Mouse (Mus musculus): ENCODE measurements at regions not wholly inside any gene's neighbourhood (a gene's known extent, or its start where the extent isn't known, plus 50 kb on each side); places are given as distances from the start of the nearest gene placed in this dataset.

DNA sequence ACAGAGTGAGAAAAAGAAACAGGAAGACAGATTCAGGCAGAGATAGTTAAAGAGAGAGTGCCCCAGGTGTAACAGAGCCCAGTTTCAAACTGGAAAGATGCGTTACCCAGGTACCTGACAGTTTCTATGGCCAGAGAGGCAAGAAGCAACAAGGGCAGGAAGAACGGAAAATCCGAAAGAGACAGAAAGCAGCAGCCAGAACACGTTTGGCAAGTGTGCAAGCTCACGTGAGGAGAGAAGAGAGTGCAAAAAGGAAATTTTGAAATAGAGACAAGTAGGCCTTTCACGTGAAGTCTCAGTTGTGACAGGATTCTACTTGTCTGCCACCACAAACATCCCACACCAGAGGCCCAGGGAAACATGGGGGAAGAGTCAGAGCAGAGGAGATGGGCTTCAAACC, 259.8 kb downstream of the Gm11361 start:
- no peak for ATAC-seq (ENCODE audit: low FRiP score, low TSS enrichment)
- no peak overlapping the region for H3K4me3 ChIP-seq (ENCODE audit: low read depth, low read length)
- H3K36me3 ChIP-seq (ENCODE audit: control insufficient read depth, insufficient read depth, low read length), result no peaks in the 10 kb centered on the region
- no peak for DNase-seq (ENCODE audit: low spot score)
- no peaks in the 10 kb centered on the region for H3K4me1 ChIP-seq (replicated peaks; ENCODE audit: control insufficient read depth, insufficient read depth)
- H3K27ac ChIP-seq (replicated peaks), result no peak overlapping the region
- H3K27me3 ChIP-seq (ENCODE audit: control insufficient read depth, insufficient read depth, low read length), result no peaks in the 10 kb centered on the region
- no peaks in the 10 kb centered on the region for H3K9me3 ChIP-seq (ENCODE audit: control insufficient read depth, low read length)
- no peak overlapping the region for H3K4me2 ChIP-seq (replicated peaks; ENCODE audit: low read depth)
- WGBS, result 52% methylated on average over 6 of the region's 6 CpGs
- TF ChIP-seq EP300 (optimal IDR thresholded peaks at IDR 0.05) (no peak), CTCF (IDR thresholded peaks at IDR 0.05; ENCODE audit: low read depth) (no peak)
- H3K9ac ChIP-seq (ENCODE audit: low read length), result no peak overlapping the region

GRCm38 (mm10) chr13:28516636-28517035, 259.3 kb downstream of the Gm11361 start:
- ATAC-seq (ENCODE audit: low FRiP score, low TSS enrichment) (no peak), DNase-seq (ENCODE audit: low spot score) (no peak)
- no peaks in the 10 kb centered on the region for H3K36me3 ChIP-seq (ENCODE audit: control insufficient read depth, insufficient read depth, low read length)
- H3K4me2 ChIP-seq (replicated peaks; ENCODE audit: low read depth), result no peak overlapping the region
- no peaks in the 10 kb centered on the region for H3K27me3 ChIP-seq (ENCODE audit: control insufficient read depth, insufficient read depth, low read length)
- no peak overlapping the region for H3K9ac ChIP-seq (ENCODE audit: low read length)
- no peaks in the 10 kb centered on the region for H3K4me1 ChIP-seq (replicated peaks; ENCODE audit: control insufficient read depth, insufficient read depth)
- H3K9me3 ChIP-seq (ENCODE audit: control insufficient read depth, low read length), result no peaks in the 10 kb centered on the region
- H3K27ac ChIP-seq (replicated peaks), result no peak overlapping the region
- no peak for TF ChIP-seq EP300 (optimal IDR thresholded peaks at IDR 0.05)
- TF ChIP-seq CTCF (IDR thresholded peaks at IDR 0.05; ENCODE audit: low read depth), result no peak
- WGBS, result 50% methylated on average over 2 of the region's 2 CpGs
- no peak overlapping the region for H3K4me3 ChIP-seq (ENCODE audit: low read depth, low read length)

GRCm38 (mm10) chr13:28514245-28514644, 256.9 kb downstream of the Gm11361 start:
- Histone ChIP-seq H3K4me1 (replicated peaks; ENCODE audit: control insufficient read depth, insufficient read depth) (no peaks in the 10 kb centered on the region), H3K9me3 (ENCODE audit: control insufficient read depth, low read length) (no peaks in the 10 kb centered on the region), H3K36me3 (ENCODE audit: control insufficient read depth, insufficient read depth, low read length) (no peaks in the 10 kb centered on the region), H3K27me3 (ENCODE audit: control insufficient read depth, insufficient read depth, low read length) (no peaks in the 10 kb centered on the region), H3K4me2 (replicated peaks; ENCODE audit: low read depth) (no peak overlapping the region), H3K27ac (replicated peaks) (no peak overlapping the region), H3K4me3 (ENCODE audit: low read depth, low read length) (no peak overlapping the region), H3K9ac (ENCODE audit: low read length) (no peak overlapping the region)
- TF ChIP-seq CTCF (IDR thresholded peaks at IDR 0.05; ENCODE audit: low read depth) (peak; percentile 46), EP300 (optimal IDR thresholded peaks at IDR 0.05) (no peak)
- DNase-seq (ENCODE audit: low spot score) (no peak), ATAC-seq (ENCODE audit: low FRiP score, low TSS enrichment) (no peak)

DNA sequence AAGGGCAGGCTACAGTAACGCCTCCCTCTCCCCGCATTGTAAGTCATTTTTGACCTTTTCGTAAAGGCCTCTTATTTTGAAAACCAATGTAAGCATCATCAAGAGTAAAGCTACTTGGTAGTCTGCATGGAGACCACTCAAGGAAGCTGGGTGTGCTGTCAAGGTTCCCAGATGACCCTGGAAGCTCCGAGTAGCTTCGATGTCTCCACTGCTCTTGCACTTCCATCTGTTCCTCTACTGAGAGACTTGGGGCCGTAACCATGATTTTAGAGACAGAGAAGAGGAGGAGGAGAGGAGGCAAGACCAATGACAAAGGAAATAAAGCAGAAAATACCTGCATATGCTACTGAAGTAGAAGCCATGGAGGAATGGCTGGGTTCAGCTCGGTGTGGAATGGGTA, 256.0 kb downstream of the Gm11361 start:
- H3K27me3 ChIP-seq (ENCODE audit: control insufficient read depth, insufficient read depth, low read length), result no peaks in the 10 kb centered on the region
- H3K9ac ChIP-seq (ENCODE audit: low read length), result no peak overlapping the region
- no peak overlapping the region for H3K4me2 ChIP-seq (replicated peaks; ENCODE audit: low read depth)
- no peaks in the 10 kb centered on the region for H3K4me1 ChIP-seq (replicated peaks; ENCODE audit: control insufficient read depth, insufficient read depth)
- no peaks in the 10 kb centered on the region for H3K36me3 ChIP-seq (ENCODE audit: control insufficient read depth, insufficient read depth, low read length)
- TF ChIP-seq CTCF (IDR thresholded peaks at IDR 0.05; ENCODE audit: low read depth) (no peak), EP300 (optimal IDR thresholded peaks at IDR 0.05) (no peak)
- H3K9me3 ChIP-seq (ENCODE audit: control insufficient read depth, low read length), result no peaks in the 10 kb centered on the region
- ATAC-seq (ENCODE audit: low FRiP score, low TSS enrichment), result no peak
- 91% methylated on average over 7 of the region's 7 CpGs for WGBS
- DNase-seq (ENCODE audit: low spot score), result no peak
- H3K4me3 ChIP-seq (ENCODE audit: low read depth, low read length), result no peak overlapping the region
- H3K27ac ChIP-seq (replicated peaks), result no peak overlapping the region

DNA sequence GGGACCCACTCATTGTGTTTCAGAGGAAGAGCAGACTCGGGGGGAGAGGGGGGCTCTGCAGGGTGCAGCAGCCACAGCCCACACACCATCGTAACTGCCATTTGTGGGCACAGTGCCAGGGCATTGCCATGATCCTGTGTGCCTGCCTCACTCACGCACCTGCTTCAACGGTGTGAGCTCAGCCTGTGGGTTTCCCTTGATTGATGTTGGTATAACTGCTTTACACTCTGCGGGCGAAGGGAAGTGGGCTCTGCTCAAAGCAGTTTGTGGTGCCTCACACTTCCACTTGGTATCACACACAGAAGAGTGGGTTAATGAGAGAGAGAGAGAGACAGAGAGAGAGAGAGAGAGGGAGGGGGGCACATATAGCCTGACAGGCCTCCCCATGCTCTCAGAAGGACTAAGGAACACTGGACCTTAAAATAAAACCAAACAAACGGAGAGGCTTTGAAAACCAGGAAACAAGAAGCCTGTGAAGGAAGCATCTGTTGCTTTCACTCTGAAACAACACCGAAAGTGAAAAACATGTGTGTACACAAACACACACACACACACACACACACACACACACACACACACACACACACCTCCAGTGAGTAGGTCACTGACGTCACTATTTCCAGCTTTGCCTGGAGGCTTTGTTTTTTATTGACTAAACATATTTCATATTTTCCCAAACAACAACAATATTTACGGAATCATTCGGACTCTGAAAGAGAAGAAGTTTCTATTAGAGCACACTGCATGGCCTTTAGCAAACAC, 255.4 kb downstream of the Gm11361 start:
- 67% methylated on average over 11 of the region's 11 CpGs for WGBS
- H3K4me2 ChIP-seq (replicated peaks; ENCODE audit: low read depth), result no peak overlapping the region
- no peak for TF ChIP-seq EP300 (optimal IDR thresholded peaks at IDR 0.05)
- TF ChIP-seq CTCF (IDR thresholded peaks at IDR 0.05; ENCODE audit: low read depth), result no peak
- H3K9me3 ChIP-seq (ENCODE audit: control insufficient read depth, low read length), result no peaks in the 10 kb centered on the region
- H3K4me3 ChIP-seq (ENCODE audit: low read depth, low read length), result no peak overlapping the region
- H3K9ac ChIP-seq (ENCODE audit: low read length), result no peak overlapping the region
- DNase-seq (ENCODE audit: low spot score) (no peak), ATAC-seq (ENCODE audit: low FRiP score, low TSS enrichment) (peak; percentile 29; the same call in 1 of the 2 replicates)
- no peak overlapping the region for H3K27ac ChIP-seq (replicated peaks)
- H3K36me3 ChIP-seq (ENCODE audit: control insufficient read depth, insufficient read depth, low read length), result no peaks in the 10 kb centered on the region
- H3K4me1 ChIP-seq (replicated peaks; ENCODE audit: control insufficient read depth, insufficient read depth), result no peaks in the 10 kb centered on the region
- H3K27me3 ChIP-seq (ENCODE audit: control insufficient read depth, insufficient read depth, low read length), result no peaks in the 10 kb centered on the region

DNA sequence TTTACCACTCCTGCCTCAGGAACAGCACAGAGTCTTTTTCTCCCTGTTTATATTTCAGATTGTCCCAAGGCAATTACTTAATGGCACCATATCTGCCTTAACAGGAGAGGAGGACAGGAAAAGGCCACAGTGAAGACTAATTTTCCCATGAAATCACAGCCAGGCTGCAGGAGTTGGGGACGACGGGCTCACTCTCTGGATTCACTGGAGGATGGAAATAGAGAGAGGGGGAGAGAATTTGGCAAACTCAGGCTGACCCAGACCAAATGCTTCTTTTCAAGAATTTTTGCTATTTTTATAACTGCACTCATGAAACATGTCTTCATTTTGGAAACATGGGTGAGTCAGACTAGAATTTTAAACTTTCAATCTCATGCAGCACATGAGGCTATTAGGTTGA, 250.9 kb downstream of the Gm11361 start:
- no peak overlapping the region for H3K9ac ChIP-seq (ENCODE audit: low read length)
- WGBS, result 33% methylated on average over 2 of the region's 2 CpGs

More for the DNA sequence above, 250.9 kb downstream of the Gm11361 start:
- no peak for ATAC-seq (ENCODE audit: low FRiP score, low TSS enrichment)
- H3K4me3 ChIP-seq (ENCODE audit: low read depth, low read length), result no peak overlapping the region
- H3K4me1 ChIP-seq (replicated peaks; ENCODE audit: control insufficient read depth, insufficient read depth), result no peaks in the 10 kb centered on the region
- no peak for TF ChIP-seq EP300 (optimal IDR thresholded peaks at IDR 0.05)
- no peak for TF ChIP-seq CTCF (IDR thresholded peaks at IDR 0.05; ENCODE audit: low read depth)
- H3K27ac ChIP-seq (replicated peaks), result peak overlapping the region; percentile 53
- no peak for DNase-seq (ENCODE audit: low spot score)
- H3K9me3 ChIP-seq (ENCODE audit: control insufficient read depth, low read length), result no peaks in the 10 kb centered on the region
- no peak overlapping the region for H3K4me2 ChIP-seq (replicated peaks; ENCODE audit: low read depth)
- H3K36me3 ChIP-seq (ENCODE audit: control insufficient read depth, insufficient read depth, low read length), result no peaks in the 10 kb centered on the region
- no peaks in the 10 kb centered on the region for H3K27me3 ChIP-seq (ENCODE audit: control insufficient read depth, insufficient read depth, low read length)
